Mouse (Mus musculus) A20 (cell line): ENCODE results near the gene Snrnp70.
"Not testable (repeated sequence)": the region's sequence is repeated elsewhere in the genome, so short reads cannot be mapped to it uniquely, and the experiment has no call there.

Source experiments
- DNase-seq: peaks from one replicate; pipeline ENCODE4 v3.0.0-alpha.2; 2011; ENCODE audit warnings: low read depth, low spot score

The Snrnp70 gene

GRCm38 (mm10) chr7:45368178-45368577 lies 27.4 kb downstream of the Snrnp70 start:
- no peak for DNase-seq

- DNase-seq = peak; percentile 99
Observed at GRCm38 (mm10) chr7:45367020-45367880, 28.3 kb downstream of the Snrnp70 start.

GRCm38 (mm10) chr7:45366652-45367019 lies 28.9 kb downstream of the Snrnp70 start, which contains the start of gene Ppfia3:
TSS of gene Ppfia3 (minus strand) at chr7:45367019.
- no peak for DNase-seq

GRCm38 (mm10) chr7:45365742-45366651 lies 29.5 kb downstream of the Snrnp70 start:
- no peak for DNase-seq

- no peak for DNase-seq
Observed at GRCm38 (mm10) chr7:45363983-45364382, 31.6 kb downstream of the Snrnp70 start.

GRCm38 (mm10) chr7:45362801-45363200 lies 32.7 kb downstream of the Snrnp70 start:
- peak; percentile 92 for DNase-seq

GRCm38 (mm10) chr7:45361243-45361804 lies 34.2 kb downstream of the Snrnp70 start:
- peak; percentile 99 for DNase-seq

GRCm38 (mm10) chr7:45360404-45361125 lies 35.0 kb downstream of the Snrnp70 start:
- DNase-seq = no peak

GRCm38 (mm10) chr7:45359081-45359480 lies 36.5 kb downstream of the Snrnp70 start:
- DNase-seq = not testable (repeated sequence)

GRCm38 (mm10) chr7:45356087-45356486 lies 39.5 kb downstream of the Snrnp70 start:
- no peak for DNase-seq

- DNase-seq = no peak
Observed at GRCm38 (mm10) chr7:45355318-45356020, 40.1 kb downstream of the Snrnp70 start.

- DNase-seq = no peak
Observed at GRCm38 (mm10) chr7:45353041-45353440, 42.5 kb downstream of the Snrnp70 start.

GRCm38 (mm10) chr7:45346905-45347304 lies 48.6 kb downstream of the Snrnp70 start:
- no peak for DNase-seq

GRCm38 (mm10) chr7:45343543-45343942 lies 52.0 kb downstream of the Snrnp70 start:
- DNase-seq = peak; percentile 67

GRCm38 (mm10) chr7:45342081-45342480 lies 53.5 kb downstream of the Snrnp70 start:
- peak; percentile 66 for DNase-seq

GRCm38 (mm10) chr7:45341303-45341702 lies 54.2 kb downstream of the Snrnp70 start:
- DNase-seq = peak; percentile 96

GRCm38 (mm10) chr7:45340669-45341068 lies 54.9 kb downstream of the Snrnp70 start:
- peak; percentile 91 for DNase-seq

- DNase-seq = no peak
Observed at GRCm38 (mm10) chr7:45340066-45340442, 55.5 kb downstream of the Snrnp70 start.

GRCm38 (mm10) chr7:45339410-45340065 lies 56.0 kb downstream of the Snrnp70 start:
- DNase-seq = peak; percentile 93
